Mouse (Mus musculus) thymus, adult 2 months (tissue): ENCODE data around the gene Klk7. TPM values are rescaled to one million over a fixed set of nuclear protein-coding genes. Genes with fewer than 3 reads are reported as not detected.

ENCODE experiments used
- DNase-seq: peaks from one replicate; pipeline ENCODE4 v3.0.0; 2021
- H3K27ac ChIP-seq: fragments of 200-500 bp; 2 replicates; pipeline ENCODE4 v1.5.1; 2012; ENCODE audit warnings: low read length, control low read depth; ENCODE audit not compliant: control insufficient read depth, insufficient read depth
- H3K27me3 ChIP-seq: fragments of 200-500 bp; 2 replicates; pipeline ENCODE4 v1.6.1; 2012; ENCODE audit warnings: mild to moderate bottlenecking, low read length, moderate library complexity, mixed read lengths; ENCODE audit not compliant: control insufficient read depth, insufficient read depth
- H3K36me3 ChIP-seq: fragments of 200-500 bp; 2 replicates; pipeline ENCODE4 v1.6.1; 2012; ENCODE audit warnings: mild to moderate bottlenecking, low read length, moderate library complexity; ENCODE audit not compliant: control insufficient read depth, insufficient read depth
- H3K4me1 ChIP-seq: fragments of 200-500 bp; replicated peaks from 2 replicates; pipeline ENCODE4 v1.6.1; 2012; ENCODE audit warnings: low read length; ENCODE audit not compliant: control insufficient read depth, insufficient read depth
- H3K4me3 ChIP-seq: fragments of 200-500 bp; 2 replicates; pipeline ENCODE4 v1.5.1; 2012; ENCODE audit warnings: mild to moderate bottlenecking, low read length, control low read depth, moderate library complexity; ENCODE audit not compliant: control insufficient read depth, insufficient read depth
- CTCF ChIP-seq: fragments of 200-500 bp; IDR thresholded peaks from 2 replicates; pipeline ENCODE4 v1.5.1; 2012; ENCODE audit warnings: mild to moderate bottlenecking, control low read depth, low read length, moderate library complexity, borderline replicate concordance; ENCODE audit not compliant: control insufficient read depth, poor library complexity, insufficient read depth; ENCODE audit errors: extremely low read depth
- POLR2A ChIP-seq: fragments of 200-500 bp; IDR thresholded peaks from 2 replicates; pipeline ENCODE4 v1.6.1; 2012; ENCODE audit warnings: mild to moderate bottlenecking, low read length, control low read depth, moderate library complexity; ENCODE audit not compliant: control insufficient read depth, poor library complexity, insufficient read depth; ENCODE audit errors: extremely low read depth
- WGBS: fragments of 180-500 bp; shearing (Covaris S2); methylation state at CpG from one replicate; pipeline ENCODE4 v1.1.7; 2018; 5-methylcytosine and 5-hydroxymethylcytosine counted together
- polyA plus RNA-seq: library from polyadenylated mRNA; depleted of rRNA; stranded (reverse); fragments of >200 nt; gene quantifications from 2 replicates; pipeline ENCODE4 v1.2.3, GENCODE M21; 2012; rRNA removed

Klk7 gene
- polyA plus RNA-seq, 1 experiment: 2.1 TPM

DNA sequence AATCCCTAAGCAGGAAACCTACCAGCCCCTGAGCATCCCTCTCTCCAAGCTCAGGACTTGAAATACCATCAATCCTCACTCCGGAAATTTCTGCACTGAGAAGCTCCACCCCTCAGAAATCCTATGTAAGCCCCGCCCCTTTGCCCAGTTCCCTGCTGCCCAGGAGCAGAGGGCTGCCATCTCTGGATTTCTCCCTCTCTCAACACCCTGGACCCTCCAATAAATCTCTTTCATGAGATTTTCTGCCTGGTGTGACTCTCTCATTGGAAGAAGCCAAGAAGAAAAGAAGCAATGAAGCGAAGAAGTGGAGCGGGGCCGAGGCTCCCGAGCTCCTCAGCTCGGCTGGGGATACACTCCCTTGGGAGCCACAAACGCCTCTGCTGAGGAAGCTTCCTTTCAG lies 49.3 kb downstream of the Klk7 start:
- WGBS: 85% methylated on average over 8 of the region's 8 CpGs
- no peak for DNase-seq

More for the DNA sequence above, 49.3 kb downstream of the Klk7 start:
- TF ChIP-seq POLR2A (no peak), CTCF (no peak)
- no peak overlapping the region for H3K4me3 ChIP-seq
- H3K27me3 ChIP-seq: no peaks in the 10 kb centered on the region
- no peaks in the 10 kb centered on the region for H3K4me1 ChIP-seq
- no peaks in the 10 kb centered on the region for H3K36me3 ChIP-seq
- no peak overlapping the region for H3K27ac ChIP-seq

Other genes with a start within 250 kb of the Klk7 start
- gene Zfp658, start 249.0 kb upstream of the Klk7 start, polyA plus RNA-seq: 1.2 and 1.5 TPM in 2 replicates
- gene Zfp719, start 231.7 kb upstream of the Klk7 start, polyA plus RNA-seq: 2.4 and 2.7 TPM in 2 replicates
- gene Zfp819, start 204.1 kb upstream of the Klk7 start, polyA plus RNA-seq: 0.07 and 0.08 TPM in 2 replicates
- gene Ceacam18, start 176.6 kb upstream of the Klk7 start, polyA plus RNA-seq: 0.85 and 1.0 TPM in 2 replicates
- gene Siglece, start 151.1 kb upstream of the Klk7 start, polyA plus RNA-seq: 2.5 and 2.8 TPM in 2 replicates
- 15.0 and 17.0 TPM in 2 replicates for gene Ctu1, start 139.3 kb upstream of the Klk7 start, polyA plus RNA-seq
- gene Klk14, start 120.9 kb upstream of the Klk7 start, polyA plus RNA-seq: 1.9 and 2.0 TPM in 2 replicates
- gene Klk13, start 98.7 kb upstream of the Klk7 start, polyA plus RNA-seq: 3.6 and 4.4 TPM in 2 replicates
- 0.33 and 0.85 TPM in 2 replicates for gene Klk12, start 42.4 kb upstream of the Klk7 start, polyA plus RNA-seq
- 0.32 and 0.81 TPM in 2 replicates for gene Klk11, start 36.7 kb upstream of the Klk7 start, polyA plus RNA-seq
- 1.7 and 3.3 TPM in 2 replicates for gene Klk10, start 30.3 kb upstream of the Klk7 start, polyA plus RNA-seq
- gene Klk9, start 19.4 kb upstream of the Klk7 start, polyA plus RNA-seq: 0.17 and 0.51 TPM in 2 replicates
- 24.8 and 28.9 TPM in 2 replicates for gene Klk8, start 13.7 kb upstream of the Klk7 start, polyA plus RNA-seq
- 1.2 and 3.5 TPM in 2 replicates for gene Klk6, start 13.2 kb downstream of the Klk7 start, polyA plus RNA-seq
- gene Klk5, start 30.7 kb downstream of the Klk7 start, polyA plus RNA-seq: 0.87 and 1.8 TPM in 2 replicates
- 1.9 and 2.0 TPM in 2 replicates for gene Klk4, start 69.9 kb downstream of the Klk7 start, polyA plus RNA-seq
- 0.65 and 0.70 TPM in 2 replicates for gene Klk15, start 122.4 kb downstream of the Klk7 start, polyA plus RNA-seq
- 0.84 and 1.1 TPM in 2 replicates for gene Klk1b8, start 139.4 kb downstream of the Klk7 start, polyA plus RNA-seq
- 0.57 TPM in 2 replicates for gene Klk1b1, start 155.5 kb downstream of the Klk7 start, polyA plus RNA-seq
- gene Klk1b9, start 164.8 kb downstream of the Klk7 start, polyA plus RNA-seq: 1.8 and 2.3 TPM in 2 replicates
- gene Klk1b11, start 184.6 kb downstream of the Klk7 start, polyA plus RNA-seq: 2.3 and 3.7 TPM in 2 replicates
- gene Klk1b26, start 200.9 kb downstream of the Klk7 start, polyA plus RNA-seq: 1.8 and 5.7 TPM in 2 replicates
- 5.2 and 5.3 TPM in 2 replicates for gene Klk1b27, start 241.0 kb downstream of the Klk7 start, polyA plus RNA-seq